Mouse (Mus musculus) heart, postnatal 0 days (tissue): ENCODE measurements around the gene N4bp2.

ENCODE experiments used
- CTCF ChIP-seq: IDR thresholded peaks from 2 replicates; pipeline ENCODE4 v1.5.1; 2016; ENCODE audit warnings: antibody characterized with exemption, control low read depth, low read depth
- EP300 ChIP-seq: IDR thresholded peaks from 2 replicates; pipeline ENCODE4 v1.6.1; 2016; ENCODE audit warnings: antibody characterized with exemption, low read depth

GRCm38 (mm10) chr5:65735601-65736000 is 27.7 kb upstream of the N4bp2 start:
- no peak for TF ChIP-seq CTCF
- TF ChIP-seq EP300, result no peak
